Mouse (Mus musculus) heart, adult 2 months (tissue): Measurements from ENCODE around the gene Eomes.

ENCODE experiments used
- CTCF ChIP-seq: fragments of 200-600 bp; IDR thresholded peaks from 2 replicates; pipeline ENCODE4 v1.8.1; 2022; ENCODE audit warnings: antibody characterized with exemption, mild to moderate bottlenecking, moderate library complexity
- EP300 ChIP-seq: fragments of 200-500 bp; IDR thresholded peaks from 2 replicates; pipeline ENCODE4 v1.6.1; 2011; ENCODE audit warnings: low read depth, low read length, control low read depth; ENCODE audit not compliant: insufficient read depth
- POLR2A ChIP-seq: fragments of 200-500 bp; IDR thresholded peaks from 2 replicates; pipeline ENCODE4 v1.6.1; 2011; ENCODE audit warnings: mild to moderate bottlenecking, low read depth, low read length, control low read depth; ENCODE audit not compliant: insufficient read depth

DNA sequence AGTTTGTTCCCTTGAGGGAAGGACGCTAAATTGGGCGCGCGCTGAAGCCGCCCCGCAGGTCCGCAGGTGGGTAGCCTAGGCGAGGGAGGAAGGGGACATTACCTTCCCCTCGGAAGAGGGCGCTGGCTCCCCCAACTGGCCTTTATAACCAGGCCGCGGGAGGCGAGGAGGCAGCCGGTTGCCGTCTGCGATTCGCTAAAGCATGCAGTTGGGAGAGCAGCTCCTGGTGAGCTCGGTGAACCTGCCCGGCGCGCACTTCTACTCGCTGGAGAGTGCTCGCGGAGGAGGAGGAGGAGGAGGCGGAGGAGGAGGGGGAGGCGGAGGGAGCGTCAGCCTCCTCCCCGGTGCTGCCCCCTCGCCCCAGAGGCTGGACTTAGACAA is 436 bp downstream of the Eomes start:
- TF ChIP-seq POLR2A (no peak), CTCF (no peak), EP300 (no peak)
